Mouse (Mus musculus) lung, embryonic 14.5 days (tissue): ENCODE measurements around the gene Yeats4. TPM values are rescaled to one million over a fixed set of nuclear protein-coding genes. Genes with fewer than 3 reads are reported as not detected.

Experiments used
- ATAC-seq: fragments of 200-750 bp; cut with Nextera tagmentation; 2 replicates; pipeline ENCODE4 v1.8.0; 2017; ENCODE audit warnings: mild to moderate bottlenecking, moderate TSS enrichment, moderate library complexity; ENCODE audit not compliant: insufficient read depth
- DNase-seq: peaks from one replicate; pipeline ENCODE4 v3.0.0-alpha.2; 2015
- H3K27ac ChIP-seq: fragments of 300-500 bp; sonication (generic); 2 replicates; pipeline ENCODE4 v1.5.1; 2014; ENCODE audit warnings: low read depth, mild to moderate bottlenecking, moderate library complexity
- H3K27me3 ChIP-seq: fragments of 300-500 bp; sonication (generic); 2 replicates; pipeline ENCODE4 v1.6.1; 2014; ENCODE audit warnings: low read length, control low read depth; ENCODE audit not compliant: insufficient read depth
- H3K36me3 ChIP-seq: fragments of 300-500 bp; sonication (generic); 2 replicates; pipeline ENCODE4 v1.6.1; 2014; ENCODE audit warnings: control low read depth; ENCODE audit not compliant: insufficient read depth
- H3K4me1 ChIP-seq: fragments of 300-500 bp; sonication (generic); 2 replicates; pipeline ENCODE4 v1.6.1; 2014; ENCODE audit warnings: antibody characterized with exemption, control low read depth; ENCODE audit not compliant: insufficient read depth
- H3K4me2 ChIP-seq: fragments of 300-500 bp; sonication (generic); 2 replicates; pipeline ENCODE4 v1.6.1; 2014; ENCODE audit warnings: mild to moderate bottlenecking
- H3K4me3 ChIP-seq: fragments of 300-500 bp; sonication (generic); 2 replicates; pipeline ENCODE4 v1.5.1; 2014; ENCODE audit warnings: low read depth, low read length
- H3K9ac ChIP-seq: fragments of 300-500 bp; sonication (generic); 2 replicates; pipeline ENCODE4 v1.6.1; 2014
- H3K9me3 ChIP-seq: fragments of 300-500 bp; sonication (generic); 2 replicates; pipeline ENCODE4 v1.6.1; 2016; ENCODE audit warnings: low read depth, low read length, control low read depth
- CTCF ChIP-seq: IDR thresholded peaks from 2 replicates; pipeline ENCODE4 v1.5.1; 2016; ENCODE audit warnings: antibody characterized with exemption, low read depth
- WGBS: fragments of 180-500 bp; shearing (Covaris S2); extraction: QIAGEN DNeasy Blood & Tissue Kit; methylation state at CpG from one replicate; pipeline ENCODE4 v1.1.7; 2014; 5-methylcytosine and 5-hydroxymethylcytosine counted together
- polyA plus RNA-seq: library from polyadenylated mRNA; unstranded; fragments of >200 nt; fragmentation: Nextera tagmentation; extraction: Ambion mirVana; gene quantifications from 2 replicates; pipeline ENCODE4 v1.2.1, GENCODE M21; 2014

Gene Yeats4
- polyA plus RNA-seq, 1 experiment from 2014 or later = 74.9 TPM

GRCm38 (mm10) chr10:117185399-117186089 is 38.8 kb downstream of the Yeats4 start:
- Histone ChIP-seq H3K9me3 (no peaks in the 10 kb centered on the region), H3K27me3 (no peaks in the 10 kb centered on the region), H3K36me3 (no peaks in the 10 kb centered on the region), H3K9ac (no peak overlapping the region), H3K4me2 (no peak overlapping the region), H3K4me3 (no peak overlapping the region), H3K27ac (no peak overlapping the region), H3K4me1 (no peaks in the 10 kb centered on the region)
- DNase-seq = no peak
- no peak for TF ChIP-seq CTCF
- WGBS = 41% methylated on average over 9 of the region's 9 CpGs
- ATAC-seq = no peak

- H3K27ac ChIP-seq = no peak overlapping the region
- ATAC-seq = peak; percentile 52; the same call in 1 of the 2 replicates
These were observed 43.2 kb downstream of the Yeats4 start for GRCm38 (mm10) chr10:117181098-117181497.

GRCm38 (mm10) chr10:117174645-117175044 is 49.7 kb downstream of the Yeats4 start:
- ATAC-seq (no peak), DNase-seq (no peak)
- no peak overlapping the region for H3K4me3 ChIP-seq
- 62% methylated on average over 12 of the region's 12 CpGs for WGBS
- no peak overlapping the region for H3K9ac ChIP-seq
- 0 out of 2 replicates have a peak overlapping the region, but pooled peaks have one; percentile 2 for H3K4me2 ChIP-seq
- H3K27ac ChIP-seq = no peak overlapping the region
- no peak for TF ChIP-seq CTCF
- no peaks in the 10 kb centered on the region for H3K9me3 ChIP-seq
- no peaks in the 10 kb centered on the region; the same call in 1 of the 2 replicates for H3K4me1 ChIP-seq
- H3K27me3 ChIP-seq = no peaks in the 10 kb centered on the region
- H3K36me3 ChIP-seq = no peaks in the 10 kb centered on the region

More at GRCm38 (mm10) chr10:117181098-117181497, 43.2 kb downstream of the Yeats4 start:
- Histone ChIP-seq H3K9ac (no peak overlapping the region), H3K4me1 (no peaks in the 10 kb centered on the region), H3K36me3 (no peaks in the 10 kb centered on the region), H3K27me3 (no peaks in the 10 kb centered on the region), H3K4me2 (no peak overlapping the region), H3K4me3 (no peak overlapping the region), H3K9me3 (no peaks in the 10 kb centered on the region)
- 15% methylated on average over 3 of the region's 3 CpGs for WGBS
- TF ChIP-seq CTCF = no peak
- no peak for DNase-seq

GRCm38 (mm10) chr10:117173566-117174438 is 50.5 kb downstream of the Yeats4 start:
- WGBS = 37% methylated on average over 13 of the region's 13 CpGs
- H3K27ac ChIP-seq = no peak overlapping the region
- no peaks in the 10 kb centered on the region for H3K9me3 ChIP-seq
- H3K4me1 ChIP-seq = no peaks in the 10 kb centered on the region; the same call in 1 of the 2 replicates
- TF ChIP-seq CTCF = no peak
- no peak overlapping the region for H3K9ac ChIP-seq
- no peaks in the 10 kb centered on the region for H3K27me3 ChIP-seq
- no peak overlapping the region for H3K4me3 ChIP-seq
- no peaks in the 10 kb centered on the region for H3K36me3 ChIP-seq
- DNase-seq (no peak), ATAC-seq (no peak)
- no peak overlapping the region; the same call in 1 of the 2 replicates for H3K4me2 ChIP-seq

GRCm38 (mm10) chr10:117173111-117173510 is 51.2 kb downstream of the Yeats4 start:
- Histone ChIP-seq H3K4me2 (no peak overlapping the region), H3K9ac (no peak overlapping the region), H3K4me1 (no peaks in the 10 kb centered on the region; the same call in 1 of the 2 replicates), H3K4me3 (no peak overlapping the region), H3K36me3 (no peaks in the 10 kb centered on the region), H3K27me3 (no peaks in the 10 kb centered on the region), H3K27ac (no peak overlapping the region), H3K9me3 (no peaks in the 10 kb centered on the region)
- DNase-seq (no peak), ATAC-seq (no peak)
- WGBS = 93% methylated on average over 1 of the region's 1 CpGs
- no peak for TF ChIP-seq CTCF

- no peak overlapping the region for H3K4me3 ChIP-seq
- TF ChIP-seq CTCF = no peak
- DNase-seq (peak; percentile 60), ATAC-seq (peak; percentile 54; the same call in 1 of the 2 replicates)
- 11% methylated on average over 3 of the region's 3 CpGs for WGBS
- H3K27me3 ChIP-seq = no peaks in the 10 kb centered on the region
- H3K4me2 ChIP-seq = no peak overlapping the region
- no peaks in the 10 kb centered on the region for H3K36me3 ChIP-seq
- H3K9ac ChIP-seq = no peak overlapping the region
- H3K27ac ChIP-seq = no peak overlapping the region
- H3K9me3 ChIP-seq = no peaks in the 10 kb centered on the region
- no peaks in the 10 kb centered on the region; the same call in 1 of the 2 replicates for H3K4me1 ChIP-seq
These were observed 52.2 kb downstream of the Yeats4 start for GRCm38 (mm10) chr10:117172069-117172468.

- Histone ChIP-seq H3K4me1 (no peaks in the 10 kb centered on the region; the same call in 1 of the 2 replicates), H3K4me3 (no peak overlapping the region), H3K27ac (no peak overlapping the region), H3K36me3 (no peaks in the 10 kb centered on the region), H3K4me2 (no peak overlapping the region), H3K9ac (no peak overlapping the region), H3K27me3 (no peaks in the 10 kb centered on the region), H3K9me3 (no peaks in the 10 kb centered on the region)
- DNase-seq = no peak
- TF ChIP-seq CTCF = no peak
- no peak for ATAC-seq
- WGBS = 84% methylated on average over 11 of the region's 11 CpGs
These were observed 57.4 kb downstream of the Yeats4 start for GRCm38 (mm10) chr10:117166785-117167425.

Other genes starting within 250 kb of the Yeats4 start
- gene Best3, start 238.2 kb downstream of the Yeats4 start, polyA plus RNA-seq = 0.11 and 0.39 TPM in 2 replicates
- 0.17 and 0.47 TPM in 2 replicates for gene Lrrc10, start 179.2 kb downstream of the Yeats4 start, polyA plus RNA-seq
- 274 and 283 TPM in 2 replicates for gene Cct2, start 160.7 kb downstream of the Yeats4 start, polyA plus RNA-seq
- 26.4 and 27.8 TPM in 2 replicates for gene Frs2, start 76.0 kb downstream of the Yeats4 start, polyA plus RNA-seq
- gene 9530003J23Rik, start 14.2 kb upstream of the Yeats4 start, polyA plus RNA-seq = not detected in 2 replicates
- gene Lyz2, start 57.8 kb upstream of the Yeats4 start, polyA plus RNA-seq = 105 and 131 TPM in 2 replicates
- not detected in 2 replicates for gene Lyz1, start 68.4 kb upstream of the Yeats4 start, polyA plus RNA-seq
- gene Cpsf6, start 155.5 kb upstream of the Yeats4 start, polyA plus RNA-seq = 186 and 201 TPM in 2 replicates